Mouse (Mus musculus) limb, embryonic 11.5 days (tissue): ENCODE measurements at regions not wholly inside any gene's neighbourhood (a gene's known extent, or its start where the extent isn't known, plus 50 kb on each side); places are given as distances from the start of the nearest gene placed in this dataset.

Experiments used
- ATAC-seq: fragments of 200-750 bp; cut with Nextera tagmentation; 2 replicates; pipeline ENCODE4 v1.8.0; 2017; ENCODE audit warnings: low read depth; ENCODE audit not compliant: insufficient number of reproducible peaks, low FRiP score, low TSS enrichment
- DNase-seq: peaks from one replicate; pipeline ENCODE4 v3.0.0-alpha.2; 2015; ENCODE audit warnings: low spot score
- H3K27ac ChIP-seq: fragments of 300-500 bp; sonication (generic); replicated peaks from 2 replicates; pipeline ENCODE4 v1.5.1; 2014; ENCODE audit warnings: low read depth, mild to moderate bottlenecking, low read length
- H3K27me3 ChIP-seq: fragments of 300-500 bp; sonication (generic); 2 replicates; pipeline ENCODE4 v1.6.1; 2014; ENCODE audit warnings: mild to moderate bottlenecking, low read length, mixed read lengths; ENCODE audit not compliant: control insufficient read depth, insufficient read depth
- H3K36me3 ChIP-seq: fragments of 300-500 bp; sonication (generic); 2 replicates; pipeline ENCODE4 v1.6.1; 2014; ENCODE audit warnings: mild to moderate bottlenecking, low read length, moderate library complexity, mixed read lengths; ENCODE audit not compliant: control insufficient read depth, insufficient read depth
- H3K4me1 ChIP-seq: fragments of 300-500 bp; sonication (generic); 2 replicates; pipeline ENCODE4 v1.6.1; 2014; ENCODE audit warnings: low read length, mixed read lengths; ENCODE audit not compliant: control insufficient read depth, insufficient read depth
- H3K4me2 ChIP-seq: fragments of 300-500 bp; sonication (generic); 2 replicates; pipeline ENCODE4 v1.6.1; 2014; ENCODE audit warnings: low read depth, mild to moderate bottlenecking, moderate library complexity; ENCODE audit not compliant: severe bottlenecking
- H3K4me3 ChIP-seq: fragments of 300-500 bp; sonication (generic); 2 replicates; pipeline ENCODE4 v1.5.1; 2014; ENCODE audit warnings: low read depth, low read length
- H3K9ac ChIP-seq: fragments of 300-500 bp; sonication (generic); 2 replicates; pipeline ENCODE4 v1.6.1; 2014; ENCODE audit warnings: mild to moderate bottlenecking, low read length
- H3K9me3 ChIP-seq: fragments of 300-500 bp; sonication (generic); 2 replicates; pipeline ENCODE4 v1.6.1; 2016; ENCODE audit warnings: low read length; ENCODE audit not compliant: control insufficient read depth
- WGBS: fragments of 180-500 bp; shearing (Covaris S2); extraction: QIAGEN DNeasy Blood & Tissue Kit; methylation state at CpG from one replicate; pipeline ENCODE4 v1.1.7; 2014; 5-methylcytosine and 5-hydroxymethylcytosine counted together

- peaks cover 5% of the 10 kb centered on the region; the same call in 1 of the 2 replicates for H3K4me1 ChIP-seq
- H3K4me3 ChIP-seq: no peak overlapping the region
- DNase-seq (no peak), ATAC-seq (no peak)
- H3K9me3 ChIP-seq: no peaks in the 10 kb centered on the region
- 70% methylated on average over 6 of the region's 6 CpGs for WGBS
- H3K27me3 ChIP-seq: no peaks in the 10 kb centered on the region
- no peak overlapping the region for H3K27ac ChIP-seq
- H3K4me2 ChIP-seq: no peak overlapping the region
- H3K9ac ChIP-seq: no peak overlapping the region
- no peaks in the 10 kb centered on the region for H3K36me3 ChIP-seq
Observed at GRCm38 (mm10) chr7:72538288-72538687, 231.9 kb upstream of the Mctp2 start.

GRCm38 (mm10) chr7:72539915-72540314 is 233.5 kb upstream of the Mctp2 start:
- DNase-seq: no peak
- Histone ChIP-seq H3K4me2 (no peak overlapping the region), H3K4me3 (no peak overlapping the region), H3K9me3 (no peaks in the 10 kb centered on the region), H3K27me3 (no peaks in the 10 kb centered on the region), H3K27ac (no peak overlapping the region), H3K9ac (no peak overlapping the region), H3K4me1 (peaks cover 5% of the 10 kb centered on the region; the same call in 1 of the 2 replicates), H3K36me3 (no peaks in the 10 kb centered on the region)
- ATAC-seq: no peak

GRCm38 (mm10) chr7:72541521-72542478 is 235.4 kb upstream of the Mctp2 start:
- 29% methylated on average over 14 of the region's 14 CpGs for WGBS
- H3K4me2 ChIP-seq: no peak overlapping the region
- ATAC-seq: no peak
- no peaks in the 10 kb centered on the region for H3K9me3 ChIP-seq
- H3K9ac ChIP-seq: no peak overlapping the region; the same call in 1 of the 2 replicates
- H3K27ac ChIP-seq: no peak overlapping the region
- no peaks in the 10 kb centered on the region for H3K36me3 ChIP-seq
- H3K4me1 ChIP-seq: peaks cover 5% of the 10 kb centered on the region; the same call in 1 of the 2 replicates
- DNase-seq: peak; percentile 45
- H3K27me3 ChIP-seq: no peaks in the 10 kb centered on the region
- no peak overlapping the region for H3K4me3 ChIP-seq

- H3K4me2 ChIP-seq: no peak overlapping the region
- no peak overlapping the region for H3K27ac ChIP-seq
- DNase-seq (no peak), ATAC-seq (no peak)
- H3K4me1 ChIP-seq: peaks cover 5% of the 10 kb centered on the region; the same call in 1 of the 2 replicates
- no peaks in the 10 kb centered on the region for H3K36me3 ChIP-seq
- H3K9ac ChIP-seq: no peak overlapping the region
- H3K27me3 ChIP-seq: no peaks in the 10 kb centered on the region
- no peaks in the 10 kb centered on the region for H3K9me3 ChIP-seq
- no peak overlapping the region for H3K4me3 ChIP-seq
- 85% methylated on average over 4 of the region's 4 CpGs for WGBS
Observed at GRCm38 (mm10) chr7:72543501-72543900, 237.1 kb upstream of the Mctp2 start.

GRCm38 (mm10) chr7:72543946-72544345 is 237.5 kb upstream of the Mctp2 start:
- ATAC-seq (no peak), DNase-seq (no peak)
- H3K4me2 ChIP-seq: no peak overlapping the region
- no peaks in the 10 kb centered on the region for H3K27me3 ChIP-seq
- no peak overlapping the region for H3K27ac ChIP-seq
- no peaks in the 10 kb centered on the region for H3K36me3 ChIP-seq
- 49% methylated on average over 4 of the region's 4 CpGs for WGBS
- H3K9me3 ChIP-seq: no peaks in the 10 kb centered on the region
- H3K4me1 ChIP-seq: peaks cover 5% of the 10 kb centered on the region; the same call in 1 of the 2 replicates
- no peak overlapping the region for H3K4me3 ChIP-seq
- no peak overlapping the region for H3K9ac ChIP-seq

- H3K4me3 ChIP-seq: no peak overlapping the region
- ATAC-seq: no peak
- H3K36me3 ChIP-seq: no peaks in the 10 kb centered on the region
- no peaks in the 10 kb centered on the region for H3K27me3 ChIP-seq
- H3K9ac ChIP-seq: no peak overlapping the region
- no peak overlapping the region for H3K4me2 ChIP-seq
- no peaks in the 10 kb centered on the region for H3K9me3 ChIP-seq
- no peak overlapping the region for H3K27ac ChIP-seq
- DNase-seq: no peak
- no peaks in the 10 kb centered on the region for H3K4me1 ChIP-seq
Observed at GRCm38 (mm10) chr7:72567378-72567777, 261.0 kb upstream of the Mctp2 start.

- Histone ChIP-seq H3K4me1 (no peaks in the 10 kb centered on the region), H3K36me3 (no peaks in the 10 kb centered on the region), H3K9me3 (no peaks in the 10 kb centered on the region), H3K27me3 (no peaks in the 10 kb centered on the region), H3K9ac (no peak overlapping the region), H3K4me3 (no peak overlapping the region), H3K27ac (no peak overlapping the region), H3K4me2 (no peak overlapping the region)
- ATAC-seq: no peak
- DNase-seq: no peak
Observed at GRCm38 (mm10) chr7:72569177-72569576, 262.8 kb upstream of the Mctp2 start.

GRCm38 (mm10) chr7:72574316-72574715 is 267.9 kb upstream of the Mctp2 start:
- ATAC-seq (no peak), DNase-seq (no peak)
- H3K27me3 ChIP-seq: no peaks in the 10 kb centered on the region
- H3K4me1 ChIP-seq: no peaks in the 10 kb centered on the region
- no peaks in the 10 kb centered on the region for H3K36me3 ChIP-seq
- H3K9me3 ChIP-seq: no peaks in the 10 kb centered on the region
- no peak overlapping the region for H3K27ac ChIP-seq
- no peak overlapping the region for H3K4me3 ChIP-seq
- no peak overlapping the region for H3K9ac ChIP-seq
- no peak overlapping the region for H3K4me2 ChIP-seq
- WGBS: 73% methylated on average over 1 of the region's 1 CpGs
